Mouse (Mus musculus) forebrain, embryonic 16.5 days (tissue): ENCODE measurements around the gene Ephb1. TPM values are rescaled to one million over a fixed set of nuclear protein-coding genes. Genes with fewer than 3 reads are reported as not detected.
A peak's percentile ranks its signal among the peaks of the same experiment; 100 is the strongest.

ENCODE experiments used
- ATAC-seq: fragments of 200-750 bp; cut with Nextera tagmentation; 2 replicates; pipeline ENCODE4 v1.8.0; 2017; ENCODE audit warnings: mild to moderate bottlenecking, moderate library complexity
- H3K27ac ChIP-seq: fragments of 300-500 bp; sonication (generic); 2 replicates; pipeline ENCODE4 v1.5.1; 2014; ENCODE audit warnings: low read length, control low read depth
- H3K27me3 ChIP-seq: fragments of 300-500 bp; sonication (generic); replicated peaks from 2 replicates; pipeline ENCODE4 v1.6.1; 2014; ENCODE audit warnings: low read length; ENCODE audit not compliant: control insufficient read depth, insufficient read depth
- H3K36me3 ChIP-seq: fragments of 300-500 bp; sonication (generic); 2 replicates; pipeline ENCODE4 v1.6.1; 2014; ENCODE audit not compliant: control insufficient read depth, insufficient read depth
- H3K4me1 ChIP-seq: fragments of 300-500 bp; sonication (generic); replicated peaks from 2 replicates; pipeline ENCODE4 v1.6.1; 2014; ENCODE audit warnings: low read length; ENCODE audit not compliant: control insufficient read depth, insufficient read depth
- H3K4me2 ChIP-seq: fragments of 300-500 bp; sonication (generic); 2 replicates; pipeline ENCODE4 v1.6.1; 2014; ENCODE audit warnings: mild to moderate bottlenecking, low read length, control low read depth
- H3K4me3 ChIP-seq: fragments of 300-500 bp; sonication (generic); replicated peaks from 2 replicates; pipeline ENCODE4 v1.5.1; 2014; ENCODE audit warnings: mild to moderate bottlenecking, low read length, control low read depth
- H3K9ac ChIP-seq: fragments of 300-500 bp; sonication (generic); replicated peaks from 2 replicates; pipeline ENCODE4 v1.6.1; 2014; ENCODE audit warnings: low read depth, low read length, control low read depth
- H3K9me3 ChIP-seq: fragments of 300-500 bp; sonication (generic); 2 replicates; pipeline ENCODE4 v1.6.1; 2016; ENCODE audit warnings: low read length; ENCODE audit not compliant: control insufficient read depth
- WGBS: fragments of 180-500 bp; shearing (Covaris S2); extraction: QIAGEN DNeasy Blood & Tissue Kit; methylation state at CpG from one replicate; pipeline ENCODE4 v1.1.7; 2014; 5-methylcytosine and 5-hydroxymethylcytosine counted together
- polyA plus RNA-seq: library from polyadenylated mRNA; unstranded; fragments of >200 nt; fragmentation: Nextera tagmentation; extraction: Ambion mirVana; gene quantifications from 2 replicates; pipeline ENCODE4 v1.2.1, GENCODE M21; 2015

Ephb1 gene
- polyA plus RNA-seq, 1 experiment from 2014 or later: 48.8 TPM

DNA sequence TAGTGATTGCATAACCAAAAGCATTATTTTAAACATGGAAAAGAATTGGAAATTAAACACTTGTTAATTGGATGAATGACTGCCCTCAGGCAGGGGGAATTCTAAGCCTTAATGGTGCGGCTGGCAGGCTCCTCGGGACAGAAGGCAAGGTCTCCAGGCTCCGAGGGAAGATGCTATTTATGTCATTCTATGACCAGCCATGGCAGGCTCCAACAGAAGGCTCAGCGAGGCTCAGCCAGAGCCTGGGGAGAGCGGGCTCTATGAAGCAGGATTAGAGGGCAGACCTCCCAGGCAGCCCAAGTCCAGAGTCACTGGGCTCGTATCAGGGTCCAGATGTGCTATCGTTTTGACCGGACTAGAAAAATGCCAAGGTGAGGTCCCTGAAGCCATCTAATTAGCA lies 55.8 kb downstream of the Ephb1 start:
- H3K27me3 ChIP-seq: no peaks in the 10 kb centered on the region; the same call in 1 of the 2 replicates
- no peaks in the 10 kb centered on the region for H3K9me3 ChIP-seq
- ATAC-seq: 0 out of 2 replicates have a peak, but pooled peaks have one; percentile 14
- WGBS: 51% methylated on average over 8 of the region's 8 CpGs
- no peak overlapping the region for H3K4me3 ChIP-seq
- peaks cover 17% of the 10 kb centered on the region for H3K4me1 ChIP-seq
- H3K36me3 ChIP-seq: no peaks in the 10 kb centered on the region
- no peak overlapping the region for H3K27ac ChIP-seq
- H3K9ac ChIP-seq: no peak overlapping the region
- no peak overlapping the region for H3K4me2 ChIP-seq

DNA sequence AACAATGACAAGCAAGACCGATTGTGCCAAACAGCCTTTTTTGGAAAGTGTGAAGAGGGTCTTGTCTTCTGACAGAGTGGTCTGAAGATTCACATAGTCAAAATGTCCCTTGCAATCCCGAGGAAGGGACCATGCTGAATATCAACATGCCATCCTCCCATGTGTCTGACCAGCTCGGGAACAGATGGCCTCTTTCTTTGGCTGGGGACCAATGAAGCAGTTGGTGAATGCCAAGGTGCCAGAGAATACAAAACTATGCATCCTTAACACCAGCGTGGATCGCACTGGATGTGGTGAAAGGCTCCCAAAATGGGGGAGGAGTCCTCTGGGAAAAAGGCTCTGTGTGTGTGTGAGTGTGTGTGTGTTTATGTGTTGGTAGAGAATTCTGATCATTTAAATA lies 56.5 kb downstream of the Ephb1 start:
- no peak overlapping the region for H3K9ac ChIP-seq
- 44% methylated on average over 5 of the region's 5 CpGs for WGBS
- H3K4me3 ChIP-seq: no peak overlapping the region
- 0 out of 2 replicates have a peak, but pooled peaks cover 2% of the 10 kb centered on the region for H3K36me3 ChIP-seq
- ATAC-seq: peak; percentile 70
- no peaks in the 10 kb centered on the region; the same call in 1 of the 2 replicates for H3K27me3 ChIP-seq
- H3K27ac ChIP-seq: no peak overlapping the region
- no peak overlapping the region for H3K4me2 ChIP-seq
- H3K9me3 ChIP-seq: no peaks in the 10 kb centered on the region
- H3K4me1 ChIP-seq: peaks cover 17% of the 10 kb centered on the region

- Histone ChIP-seq H3K4me2 (no peak overlapping the region), H3K27me3 (no peaks in the 10 kb centered on the region; the same call in 1 of the 2 replicates), H3K4me3 (no peak overlapping the region), H3K4me1 (peaks cover 17% of the 10 kb centered on the region), H3K36me3 (0 out of 2 replicates have a peak, but pooled peaks cover 2% of the 10 kb centered on the region), H3K27ac (no peak overlapping the region), H3K9ac (no peak overlapping the region), H3K9me3 (no peaks in the 10 kb centered on the region)
- ATAC-seq: no peak
- WGBS: 74% methylated on average over 3 of the region's 3 CpGs
Measured at GRCm38 (mm10) chr9:102297176-102297575, 57.3 kb downstream of the Ephb1 start.

DNA sequence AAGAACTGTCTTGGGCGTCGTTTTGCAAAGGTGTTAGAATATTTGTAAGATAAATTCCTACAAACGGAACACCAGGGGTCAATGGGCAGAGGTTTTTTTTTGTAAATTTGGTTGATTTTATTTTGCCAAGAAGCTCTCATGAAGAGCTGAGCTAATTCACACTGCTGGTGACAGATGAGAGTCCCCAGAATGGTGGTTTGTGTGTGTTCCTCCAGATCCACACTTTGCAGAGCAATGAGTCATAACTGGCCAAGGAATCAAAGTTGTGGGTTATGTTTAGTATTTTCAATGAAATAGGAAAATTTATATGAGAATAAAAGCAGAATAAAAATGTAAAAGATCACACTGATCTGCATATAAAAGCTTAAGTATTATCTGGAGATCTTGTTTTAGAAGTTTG lies 60.9 kb downstream of the Ephb1 start:
- Histone ChIP-seq H3K9ac (no peak overlapping the region), H3K27me3 (no peaks in the 10 kb centered on the region), H3K4me2 (no peak overlapping the region), H3K27ac (no peak overlapping the region), H3K9me3 (no peaks in the 10 kb centered on the region), H3K4me1 (peaks cover 16% of the 10 kb centered on the region), H3K4me3 (no peak overlapping the region), H3K36me3 (0 out of 2 replicates have a peak, but pooled peaks cover 2% of the 10 kb centered on the region)
- ATAC-seq: no peak
- 93% methylated on average over 3 of the region's 3 CpGs for WGBS

DNA sequence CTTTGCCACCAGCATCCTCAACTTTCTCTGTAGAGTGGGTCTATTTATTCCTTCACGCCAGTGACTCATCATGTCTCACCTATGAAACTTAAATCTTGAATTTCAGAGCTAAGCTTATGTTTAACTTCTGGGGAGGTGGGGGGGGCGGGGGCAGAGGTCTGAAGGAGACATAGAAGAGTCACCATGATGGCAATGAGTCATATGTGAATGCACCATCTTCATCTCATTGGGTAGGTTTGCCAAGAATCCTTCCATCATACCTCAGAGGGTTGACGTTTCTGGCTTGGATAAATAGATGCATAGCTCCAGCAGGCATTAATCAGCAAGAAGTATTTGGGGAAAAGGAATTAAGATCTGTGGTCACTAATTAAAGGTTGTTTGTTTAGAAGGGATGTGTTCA lies 63.3 kb downstream of the Ephb1 start:
- ATAC-seq: no peak
- no peak overlapping the region for H3K9ac ChIP-seq
- peaks cover 11% of the 10 kb centered on the region for H3K4me1 ChIP-seq
- H3K9me3 ChIP-seq: no peaks in the 10 kb centered on the region
- no peak overlapping the region for H3K4me2 ChIP-seq
- H3K27me3 ChIP-seq: no peaks in the 10 kb centered on the region
- no peak overlapping the region for H3K4me3 ChIP-seq
- H3K27ac ChIP-seq: no peak overlapping the region
- WGBS: 74% methylated on average over 3 of the region's 3 CpGs
- H3K36me3 ChIP-seq: 0 out of 2 replicates have a peak, but pooled peaks cover 2% of the 10 kb centered on the region

GRCm38 (mm10) chr9:102288356-102288755 lies 66.1 kb downstream of the Ephb1 start:
- no peak for ATAC-seq
- Histone ChIP-seq H3K9me3 (peaks cover 6% of the 10 kb centered on the region; the same call in 1 of the 2 replicates), H3K27me3 (no peaks in the 10 kb centered on the region), H3K4me3 (no peak overlapping the region), H3K4me2 (no peak overlapping the region), H3K27ac (no peak overlapping the region), H3K9ac (no peak overlapping the region), H3K4me1 (peaks cover 11% of the 10 kb centered on the region), H3K36me3 (0 out of 2 replicates have a peak, but pooled peaks cover 2% of the 10 kb centered on the region)
- 81% methylated on average over 3 of the region's 3 CpGs for WGBS

- Histone ChIP-seq H3K4me2 (no peak overlapping the region), H3K9ac (no peak overlapping the region), H3K4me1 (peaks cover 1% of the 10 kb centered on the region), H3K27ac (no peak overlapping the region), H3K36me3 (no peaks in the 10 kb centered on the region), H3K27me3 (no peaks in the 10 kb centered on the region), H3K4me3 (no peak overlapping the region), H3K9me3 (no peaks in the 10 kb centered on the region)
- no peak for ATAC-seq
- WGBS: 66% methylated on average over 3 of the region's 3 CpGs
Measured at GRCm38 (mm10) chr9:102275931-102276330, 78.6 kb downstream of the Ephb1 start.

GRCm38 (mm10) chr9:102274016-102274415 lies 80.5 kb downstream of the Ephb1 start:
- peaks cover 7% of the 10 kb centered on the region for H3K4me1 ChIP-seq
- no peak overlapping the region for H3K4me3 ChIP-seq
- no peaks in the 10 kb centered on the region for H3K9me3 ChIP-seq
- H3K36me3 ChIP-seq: no peaks in the 10 kb centered on the region
- H3K9ac ChIP-seq: no peak overlapping the region
- H3K27me3 ChIP-seq: peaks cover 6% of the 10 kb centered on the region; the same call in 1 of the 2 replicates
- H3K27ac ChIP-seq: no peak overlapping the region
- no peak for ATAC-seq
- no peak overlapping the region for H3K4me2 ChIP-seq
- 70% methylated on average over 8 of the region's 8 CpGs for WGBS

DNA sequence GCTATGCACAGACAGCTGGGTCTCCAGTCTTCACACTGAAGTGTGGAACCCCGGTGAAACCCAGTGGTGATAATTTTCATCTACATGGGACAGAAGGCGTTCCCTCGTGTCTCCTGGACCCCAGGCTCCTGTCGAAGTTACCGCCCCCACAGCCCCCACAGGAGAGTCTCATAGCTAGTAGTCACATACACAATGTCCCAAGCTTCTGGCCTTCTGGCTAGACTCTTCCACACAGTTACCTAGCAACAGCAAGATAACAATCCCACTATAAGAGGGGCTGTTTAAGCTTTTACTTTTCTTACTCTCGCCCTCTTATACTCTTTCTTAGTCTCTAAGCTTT lies 81.1 kb downstream of the Ephb1 start:
- H3K36me3 ChIP-seq: no peaks in the 10 kb centered on the region
- ATAC-seq: no peak
- no peak overlapping the region for H3K4me3 ChIP-seq
- H3K9me3 ChIP-seq: no peaks in the 10 kb centered on the region
- no peak overlapping the region for H3K4me2 ChIP-seq
- peaks cover 11% of the 10 kb centered on the region for H3K27me3 ChIP-seq
- H3K4me1 ChIP-seq: peaks cover 7% of the 10 kb centered on the region
- H3K27ac ChIP-seq: no peak overlapping the region
- H3K9ac ChIP-seq: no peak overlapping the region
- 63% methylated on average over 6 of the region's 6 CpGs for WGBS
